ENCODE assay signal across 9 mouse cellular contexts in genomic region chr14:11307079-11307478, GRCm38 (mm10). TPM values are rescaled to one million over a fixed set of nuclear protein-coding genes. Genes with fewer than 3 reads are reported as not detected.
A peak's percentile ranks its signal among the peaks of the same experiment; 100 is the strongest.
DNase-seq lines count a peak whose midpoint lies in the region; ATAC-seq and TF ChIP-seq lines count a peak whose summit lies in the region.
"Had no signal": no experiment of that assay in that cellular context is flagged by ENCODE, and none has a peak within 500 bp of the region (broad histone marks: within the 10 kb centered on the region; RNA-seq: fewer than 3 reads in every experiment).

No protein-coding gene starts in this region.

- DNase-seq in heart, adult 2 months, result no peak
- DNase-seq in ovary, postnatal 14 days (ENCODE audit: low spot score), result peak; percentile 6
- DNase-seq in ovary, adult 18-20 months (ENCODE audit: low spot score), result no peak
- no peak for DNase-seq in Patski (ENCODE audit: low read depth, low spot score)
- peak; percentile 28 to 77 for DNase-seq in kidney, postnatal 36 days
- no peak for DNase-seq in spleen, adult 12 weeks (ENCODE audit: low spot score)

- H3K4me3 ChIP-seq in heart, adult 2 months, result no peak overlapping the region
- no peak overlapping the region for H3K4me3 ChIP-seq in heart, embryonic 12.5 days
- H3K4me3 ChIP-seq in midbrain, embryonic 16.5 days (ENCODE audit: low read depth, low read length), result no peak overlapping the region

- H3K4me1 ChIP-seq in heart, adult 2 months (ENCODE audit: control insufficient read depth, insufficient read depth, low read length), result no peaks in the 10 kb centered on the region
- H3K4me1 ChIP-seq in heart, embryonic 12.5 days (replicated peaks), result no peaks in the 10 kb centered on the region
- no peaks in the 10 kb centered on the region for H3K4me1 ChIP-seq in midbrain, embryonic 16.5 days (ENCODE audit: control insufficient read depth, insufficient read depth, low read length)

- no peaks in the 10 kb centered on the region for H3K9me3 ChIP-seq in heart, embryonic 12.5 days (replicated peaks)
- H3K9me3 ChIP-seq in midbrain, embryonic 16.5 days (replicated peaks; ENCODE audit: control insufficient read depth, low read length, poor library complexity, severe bottlenecking), result no peaks in the 10 kb centered on the region

- H3K4me2 ChIP-seq in heart, embryonic 12.5 days, result no peak overlapping the region
- H3K4me2 ChIP-seq in midbrain, embryonic 16.5 days (ENCODE audit: low read length), result no peak overlapping the region

- no peak for TF ChIP-seq EP300 in heart, adult 2 months (IDR thresholded peaks at IDR 0.05; ENCODE audit: insufficient read depth, low read depth, low read length)

- 25% methylated on average over 2 of the region's 2 CpGs for WGBS in heart, adult 2 months
- WGBS in heart, embryonic 12.5 days, result 26% methylated on average over 2 of the region's 2 CpGs
- 33% methylated on average over 2 of the region's 2 CpGs for WGBS in midbrain, embryonic 16.5 days

- intact Hi-C loops in heart, adult 2 months (cut with DNase I), result no loop called here

- in situ Hi-C loops in Patski (cut with MboI; ENCODE audit: low pct_unique_long_range_greater_than_20kb), result loop anchor here (25.0 kb wide), 1 partner anchor 1920 kb away; no protein-coding TSS in a partner anchor

- no peaks in the 10 kb centered on the region for H3K79me2 ChIP-seq in heart, adult 2 months (replicated peaks; ENCODE audit: control insufficient read depth, insufficient read depth, low read length)

- CTCF ChIA-PET in Patski (lab: Charles Lee), result interaction anchor here (0.9 to 1.8 kb wide), 3 partner anchors 10 to 12 kb away, joined by 3 to 7 read pairs (median 4); no protein-coding TSS in a partner anchor

- no peak overlapping the region for H3K27ac ChIP-seq in heart, adult 2 months
- H3K27ac ChIP-seq in heart, embryonic 12.5 days (ENCODE audit: poor library complexity, severe bottlenecking), result no peak overlapping the region
- no peak overlapping the region for H3K27ac ChIP-seq in midbrain, embryonic 16.5 days (ENCODE audit: low read length)
- H3K27ac ChIP-seq: macrophage had no signal

- TF ChIP-seq CTCF in heart, adult 2 months (IDR thresholded peaks at IDR 0.05), result peak; percentile 86
- TF ChIP-seq CTCF in Patski (IDR thresholded peaks at IDR 0.05), result peak; percentile 31

- no peak for TF ChIP-seq POLR2A in heart, adult 2 months (IDR thresholded peaks at IDR 0.05; ENCODE audit: insufficient read depth, low read depth, low read length)

- no peaks in the 10 kb centered on the region for H3K36me3 ChIP-seq in heart, adult 2 months (ENCODE audit: control insufficient read depth, insufficient read depth, low read length)
- no peaks in the 10 kb centered on the region for H3K36me3 ChIP-seq in heart, embryonic 12.5 days
- no peaks in the 10 kb centered on the region for H3K36me3 ChIP-seq in midbrain, embryonic 16.5 days (ENCODE audit: control insufficient read depth, insufficient read depth, low read length)

- POLR2A ChIA-PET in Patski (lab: Charles Lee), result no interaction called here

- H3K9ac ChIP-seq in heart, adult 2 months (ENCODE audit: low read depth, low read length), result no peak overlapping the region
- no peak overlapping the region for H3K9ac ChIP-seq in heart, embryonic 12.5 days
- no peak overlapping the region for H3K9ac ChIP-seq in midbrain, embryonic 16.5 days (ENCODE audit: low read depth, low read length)

- no peak for ATAC-seq in heart, embryonic 12.5 days (ENCODE audit: insufficient number of reproducible peaks, low FRiP score)
- no peak for ATAC-seq in Patski
- ATAC-seq in midbrain, embryonic 16.5 days, result no peak

- no peaks in the 10 kb centered on the region for H3K27me3 ChIP-seq in heart, adult 2 months (ENCODE audit: control insufficient read depth, insufficient read depth, low read length)
- no peaks in the 10 kb centered on the region for H3K27me3 ChIP-seq in heart, embryonic 12.5 days (replicated peaks)
- no peaks in the 10 kb centered on the region for H3K27me3 ChIP-seq in Patski
- H3K27me3 ChIP-seq in midbrain, embryonic 16.5 days (ENCODE audit: control insufficient read depth, insufficient read depth, low read depth, low read length), result no peaks in the 10 kb centered on the region

RNA-seq across cellular contexts. Expression of gene Gm3839, which starts 49.4 kb away (rescaled TPM):
- 1 to 10 TPM; 1.1 to 1.2 TPM for total RNA-seq in heart, adult 2 months (2021)
- 1.8 and 2.0 TPM in 2 replicates for polyA plus RNA-seq in heart, adult 2 months (2012; rRNA removed)
- polyA plus RNA-seq in heart, embryonic 12.5 days (2016; fragmentation: Nextera tagmentation; extraction: Ambion mirVana), result 3.0 and 3.4 TPM in 2 replicates
- polyA plus RNA-seq in Patski (2021), result 0.96 TPM
- 0.97 and 1.5 TPM in 2 replicates for polyA plus RNA-seq in midbrain, embryonic 16.5 days (2015; fragmentation: Nextera tagmentation; extraction: Ambion mirVana)

Comparison
In these comparisons a context has a peak if more than half of its experiments do, and no peak if none do; other contexts are left out.
1. DNase-seq: peak in ovary, postnatal 14 days (single experiment) and kidney, postnatal 36 days (2 of 2); none in heart, adult 2 months (0 of 2), ovary, adult 18-20 months (single experiment), Patski (single experiment) and spleen, adult 12 weeks (single experiment).